Mouse (Mus musculus) embryonic facial prominence, embryonic 14.5 days (tissue): ENCODE results near the gene 9630041A04Rik. TPM values are rescaled to one million over a fixed set of nuclear protein-coding genes. Genes with fewer than 3 reads are reported as not detected.

ENCODE experiments used
- ATAC-seq: fragments of 200-750 bp; cut with Nextera tagmentation; 2 replicates; pipeline ENCODE4 v1.8.0; 2017; ENCODE audit warnings: low read depth, moderate number of reproducible peaks, moderate TSS enrichment
- DNase-seq: peaks from one replicate; pipeline ENCODE4 v3.0.0-alpha.2; 2015; ENCODE audit warnings: low spot score
- H3K27ac ChIP-seq: fragments of 300-500 bp; sonication (generic); replicated peaks from 2 replicates; pipeline ENCODE4 v1.5.1; 2014; ENCODE audit warnings: low read depth, mild to moderate bottlenecking, low read length, moderate library complexity
- H3K27me3 ChIP-seq: fragments of 300-500 bp; sonication (generic); replicated peaks from 2 replicates; pipeline ENCODE4 v1.6.1; 2014; ENCODE audit warnings: low read length; ENCODE audit not compliant: control insufficient read depth, insufficient read depth
- H3K36me3 ChIP-seq: fragments of 300-500 bp; sonication (generic); 2 replicates; pipeline ENCODE4 v1.6.1; 2014; ENCODE audit warnings: low read length, mixed read lengths; ENCODE audit not compliant: control insufficient read depth, insufficient read depth
- H3K4me1 ChIP-seq: fragments of 300-500 bp; sonication (generic); 2 replicates; pipeline ENCODE4 v1.6.1; 2014; ENCODE audit warnings: antibody characterized with exemption, low read length; ENCODE audit not compliant: control insufficient read depth, insufficient read depth
- H3K4me2 ChIP-seq: fragments of 300-500 bp; sonication (generic); 2 replicates; pipeline ENCODE4 v1.6.1; 2014; ENCODE audit warnings: low read depth, mild to moderate bottlenecking, low read length, moderate library complexity, mixed read lengths
- H3K4me3 ChIP-seq: fragments of 300-500 bp; sonication (generic); 2 replicates; pipeline ENCODE4 v1.5.1; 2014; ENCODE audit warnings: low read depth, mild to moderate bottlenecking, low read length
- H3K9ac ChIP-seq: fragments of 300-500 bp; sonication (generic); 2 replicates; pipeline ENCODE4 v1.6.1; 2014; ENCODE audit warnings: low read depth, mild to moderate bottlenecking, low read length, moderate library complexity, mixed read lengths
- H3K9me3 ChIP-seq: fragments of 300-500 bp; sonication (generic); 2 replicates; pipeline ENCODE4 v1.6.1; 2016; ENCODE audit warnings: low read length; ENCODE audit not compliant: control insufficient read depth
- WGBS: fragments of 180-500 bp; shearing (Covaris S2); extraction: QIAGEN DNeasy Blood & Tissue Kit; methylation state at CpG from one replicate; pipeline ENCODE4 v1.1.7; 2014; 5-methylcytosine and 5-hydroxymethylcytosine counted together
- polyA plus RNA-seq: library from polyadenylated mRNA; unstranded; fragments of >200 nt; fragmentation: Nextera tagmentation; extraction: Ambion mirVana; gene quantifications from 2 replicates; pipeline ENCODE4 v1.2.1, GENCODE M21; 2014

Gene 9630041A04Rik
- polyA plus RNA-seq, 1 experiment from 2014 or later = not detected

- no peak overlapping the region for H3K4me2 ChIP-seq
- no peaks in the 10 kb centered on the region for H3K9me3 ChIP-seq
- DNase-seq (peak; percentile 10), ATAC-seq (no peak)
- WGBS = 75% methylated on average over 5 of the region's 5 CpGs
- no peaks in the 10 kb centered on the region for H3K27me3 ChIP-seq
- H3K9ac ChIP-seq = no peak overlapping the region
- H3K4me3 ChIP-seq = no peak overlapping the region
- no peak overlapping the region for H3K27ac ChIP-seq
- H3K36me3 ChIP-seq = no peaks in the 10 kb centered on the region
- H3K4me1 ChIP-seq = no peaks in the 10 kb centered on the region; the same call in 1 of the 2 replicates
These were observed 1.5 kb downstream of the 9630041A04Rik start for GRCm38 (mm10) chr9:101863130-101863529.

- Histone ChIP-seq H3K36me3 (no peaks in the 10 kb centered on the region), H3K4me1 (no peaks in the 10 kb centered on the region), H3K9ac (no peak overlapping the region), H3K4me2 (no peak overlapping the region), H3K9me3 (no peaks in the 10 kb centered on the region), H3K27me3 (no peaks in the 10 kb centered on the region), H3K27ac (no peak overlapping the region), H3K4me3 (no peak overlapping the region)
- no peak for DNase-seq
- 93% methylated on average over 6 of the region's 6 CpGs for WGBS
- ATAC-seq = no peak
These were observed 7.0 kb downstream of the 9630041A04Rik start for GRCm38 (mm10) chr9:101868593-101868992.

- no peak overlapping the region for H3K4me3 ChIP-seq
- 73% methylated on average over 4 of the region's 4 CpGs for WGBS
- H3K27ac ChIP-seq = no peak overlapping the region
- no peak for DNase-seq
- H3K9me3 ChIP-seq = no peaks in the 10 kb centered on the region
- H3K36me3 ChIP-seq = no peaks in the 10 kb centered on the region
- ATAC-seq = no peak
- no peaks in the 10 kb centered on the region for H3K27me3 ChIP-seq
- no peak overlapping the region for H3K4me2 ChIP-seq
- no peaks in the 10 kb centered on the region for H3K4me1 ChIP-seq
- no peak overlapping the region for H3K9ac ChIP-seq
These were observed 8.4 kb downstream of the 9630041A04Rik start for GRCm38 (mm10) chr9:101870034-101870433.

- no peak for DNase-seq
- Histone ChIP-seq H3K4me2 (no peak overlapping the region), H3K4me1 (no peaks in the 10 kb centered on the region), H3K4me3 (no peak overlapping the region), H3K9ac (no peak overlapping the region), H3K27me3 (no peaks in the 10 kb centered on the region), H3K9me3 (no peaks in the 10 kb centered on the region), H3K36me3 (no peaks in the 10 kb centered on the region), H3K27ac (no peak overlapping the region)
- no peak for ATAC-seq
- 80% methylated on average over 1 of the region's 1 CpGs for WGBS
These were observed 13.7 kb downstream of the 9630041A04Rik start for GRCm38 (mm10) chr9:101875306-101875705.

- peak; percentile 57 for DNase-seq
- ATAC-seq = peak; percentile 68; the same call in 1 of the 2 replicates
- no peak overlapping the region for H3K27ac ChIP-seq
- H3K4me1 ChIP-seq = no peaks in the 10 kb centered on the region
- H3K36me3 ChIP-seq = no peaks in the 10 kb centered on the region
- H3K9me3 ChIP-seq = no peaks in the 10 kb centered on the region
- H3K4me2 ChIP-seq = no peak overlapping the region
- 46% methylated on average over 11 of the region's 11 CpGs for WGBS
- no peaks in the 10 kb centered on the region for H3K27me3 ChIP-seq
- H3K4me3 ChIP-seq = no peak overlapping the region
- H3K9ac ChIP-seq = no peak overlapping the region
These were observed 15.7 kb downstream of the 9630041A04Rik start for GRCm38 (mm10) chr9:101877109-101877987.

- Histone ChIP-seq H3K4me2 (no peak overlapping the region), H3K36me3 (no peaks in the 10 kb centered on the region), H3K9ac (no peak overlapping the region), H3K27me3 (no peaks in the 10 kb centered on the region), H3K4me1 (no peaks in the 10 kb centered on the region), H3K4me3 (no peak overlapping the region), H3K27ac (no peak overlapping the region), H3K9me3 (no peaks in the 10 kb centered on the region)
- no peak for ATAC-seq
- 60% methylated on average over 2 of the region's 2 CpGs for WGBS
- DNase-seq = no peak
These were observed 21.7 kb downstream of the 9630041A04Rik start for GRCm38 (mm10) chr9:101883295-101883694.

GRCm38 (mm10) chr9:101897851-101898250 lies 36.2 kb downstream of the 9630041A04Rik start:
- Histone ChIP-seq H3K4me2 (no peak overlapping the region), H3K9ac (no peak overlapping the region), H3K9me3 (no peaks in the 10 kb centered on the region), H3K27ac (no peak overlapping the region), H3K27me3 (no peaks in the 10 kb centered on the region), H3K4me1 (no peaks in the 10 kb centered on the region), H3K36me3 (no peaks in the 10 kb centered on the region), H3K4me3 (no peak overlapping the region)
- DNase-seq (no peak), ATAC-seq (no peak)
- WGBS = 82% methylated on average over 1 of the region's 1 CpGs

GRCm38 (mm10) chr9:101903406-101903805 lies 41.8 kb downstream of the 9630041A04Rik start:
- Histone ChIP-seq H3K4me1 (no peaks in the 10 kb centered on the region), H3K9me3 (no peaks in the 10 kb centered on the region), H3K4me2 (no peak overlapping the region), H3K4me3 (no peak overlapping the region), H3K36me3 (no peaks in the 10 kb centered on the region), H3K27ac (no peak overlapping the region), H3K27me3 (no peaks in the 10 kb centered on the region), H3K9ac (no peak overlapping the region)
- WGBS = 80% methylated on average over 3 of the region's 3 CpGs
- no peak for DNase-seq
- no peak for ATAC-seq
